Mouse (Mus musculus) T-cell, adult 2 months (primary cell): Measurements from ENCODE around the gene Sumo2.
A peak's percentile ranks its signal among the peaks of the same experiment; 100 is the strongest.
"Not testable (repeated sequence)": the region's sequence is repeated elsewhere in the genome, so short reads cannot be mapped to it uniquely, and the experiment has no call there.

Source experiments
- DNase-seq: peaks from one replicate; pipeline ENCODE4 v3.0.0; 2022; ENCODE audit warnings: low spot score

Gene Sumo2

DNA sequence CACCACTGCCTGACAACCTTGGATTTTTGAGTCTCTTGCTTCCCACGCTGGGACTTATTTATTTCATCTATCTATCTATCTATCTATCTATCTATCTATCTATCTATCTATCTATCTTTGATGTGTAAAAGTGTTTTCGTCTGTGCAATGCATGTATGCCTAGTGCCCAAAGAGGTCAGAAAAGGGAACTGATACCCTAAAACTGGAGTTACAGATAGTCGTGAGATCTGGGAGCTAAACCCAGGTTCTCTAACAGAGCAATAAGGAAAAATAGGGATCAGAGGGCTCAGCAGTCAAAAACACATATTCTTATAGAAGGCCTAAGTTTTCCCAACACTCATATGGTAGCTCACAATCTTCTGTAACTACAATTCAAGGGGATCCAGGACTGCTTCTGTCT lies 16.5 kb downstream of the Sumo2 start:
- no peak for DNase-seq

DNA sequence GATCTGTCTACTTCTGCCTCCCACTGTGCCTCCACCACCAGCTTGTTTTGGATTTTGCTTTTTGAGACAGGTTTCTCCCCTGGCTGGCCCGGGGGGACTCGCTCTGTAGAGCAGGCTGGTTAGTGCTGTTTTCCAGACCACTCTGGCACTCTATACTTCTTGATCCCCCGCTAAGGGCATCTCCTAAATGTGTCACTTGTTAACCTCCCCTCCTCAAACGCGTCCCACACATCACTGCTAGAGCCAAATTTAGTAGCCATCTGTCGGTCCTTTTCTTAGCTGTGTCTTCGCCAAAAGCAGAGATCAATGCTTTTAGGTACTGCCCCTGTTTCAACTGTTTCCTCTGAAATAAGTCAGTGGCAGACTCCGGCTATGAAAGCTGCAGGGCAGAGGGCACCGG lies 17.4 kb downstream of the Sumo2 start:
- DNase-seq = no peak

DNA sequence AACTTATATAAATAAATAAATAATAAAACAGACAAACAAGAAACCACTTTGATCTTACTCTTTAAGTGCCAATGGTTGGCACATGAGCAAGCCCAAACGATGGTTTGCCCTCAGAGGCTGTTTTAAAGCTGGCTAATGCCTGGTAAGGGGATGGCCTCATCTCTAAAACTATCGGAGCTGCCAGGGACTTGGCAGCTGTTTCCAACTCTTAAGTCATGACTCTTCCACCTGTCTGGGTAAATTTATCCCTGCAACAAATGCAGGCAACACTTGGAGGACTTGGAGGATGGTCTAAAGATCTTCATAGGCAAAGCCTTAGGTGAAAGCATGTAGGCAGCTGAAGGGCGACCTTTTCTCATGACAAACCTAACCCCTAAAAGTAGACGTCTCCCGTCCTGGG lies 19.1 kb downstream of the Sumo2 start:
- no peak for DNase-seq

DNA sequence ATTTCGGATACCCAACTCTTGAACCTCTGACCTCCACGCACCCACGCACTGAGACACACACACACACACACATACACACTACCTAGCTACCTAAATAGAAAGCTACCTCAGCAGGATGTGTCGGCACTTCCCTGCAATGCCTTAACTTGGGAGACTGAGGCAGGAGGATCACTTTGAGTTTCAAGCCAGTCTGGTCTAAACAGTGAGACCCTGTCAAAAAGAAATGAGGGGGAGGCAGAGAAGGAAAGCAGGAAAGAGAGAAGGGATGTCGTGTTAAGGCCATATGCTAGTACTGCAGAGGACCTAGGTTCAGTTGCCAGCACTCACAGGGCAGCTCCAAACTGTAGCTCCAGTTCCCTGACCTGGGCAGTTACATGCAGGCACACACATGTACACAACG lies 21.1 kb downstream of the Sumo2 start:
- DNase-seq = no peak

DNA sequence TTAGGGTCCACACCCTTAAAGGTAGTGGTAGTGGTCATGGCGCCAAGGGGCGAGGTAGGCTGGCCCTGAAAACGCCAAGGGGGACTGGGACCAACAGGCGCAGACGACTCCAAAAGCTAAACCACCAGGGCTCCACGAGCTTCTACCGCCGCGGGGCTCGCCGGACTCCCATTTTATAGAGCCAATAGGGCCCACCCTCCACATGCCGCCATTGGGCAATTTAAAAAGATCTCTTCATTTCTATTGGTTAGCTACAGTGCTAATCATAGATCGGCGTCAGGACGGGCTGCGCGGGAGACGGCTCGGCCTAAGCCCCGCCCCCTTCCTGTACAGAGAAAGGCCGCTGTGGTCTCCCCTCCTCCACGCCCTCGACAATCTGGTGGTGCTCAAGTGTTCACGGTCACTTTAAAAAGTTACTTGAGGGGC lies 21.8 kb downstream of the Sumo2 start, which contains the start of gene Jpt1:
TSS of gene Jpt1 (minus strand) at position 150 of the 426 bp plus-strand sequence.
- DNase-seq = peak; percentile 98

DNA sequence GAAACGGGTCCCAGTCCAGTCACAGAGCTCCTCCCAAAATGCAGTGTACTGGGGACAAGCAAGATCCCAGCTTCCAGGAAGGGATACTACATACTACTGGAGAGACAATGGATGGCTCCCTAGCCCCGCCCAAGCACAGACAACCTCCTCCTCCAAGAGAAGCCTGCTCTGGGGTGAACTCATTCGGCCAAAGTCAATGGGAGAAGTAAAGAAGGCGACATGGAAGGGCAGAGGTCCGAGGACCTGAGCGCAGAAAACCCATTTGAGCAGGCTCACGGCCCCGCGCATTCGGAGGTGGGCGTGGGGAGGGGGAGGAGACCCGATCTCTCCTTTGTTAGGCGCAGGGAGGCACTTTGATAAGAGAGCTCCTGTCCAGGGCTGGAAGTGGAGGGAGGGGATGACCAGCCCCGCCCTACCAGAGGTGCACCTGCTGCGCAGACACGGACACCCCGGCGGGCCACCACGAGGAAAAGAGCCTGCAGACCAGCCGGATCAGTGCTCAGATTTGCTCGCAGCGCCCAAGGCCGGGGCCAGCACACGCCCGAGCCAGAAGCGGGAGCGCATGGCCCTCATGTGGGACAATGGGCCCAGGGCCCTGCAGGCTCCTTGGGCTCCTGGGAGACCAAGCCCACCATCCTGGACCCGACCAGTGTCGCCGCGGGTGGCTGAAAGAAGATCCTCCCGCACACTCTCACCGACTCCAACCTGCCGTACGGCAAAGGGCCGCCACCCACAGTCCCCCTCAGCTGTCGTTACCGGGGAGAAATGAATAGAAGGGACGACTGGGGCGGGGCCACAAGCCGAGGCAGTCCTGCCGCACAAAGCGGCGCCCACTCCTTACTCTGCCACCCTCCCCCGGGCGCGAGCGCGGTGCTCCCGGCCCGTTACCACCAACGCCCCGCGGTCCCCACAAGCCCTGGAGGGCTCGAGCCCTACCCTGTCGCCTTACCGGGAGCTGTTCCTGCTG lies 22.5 kb downstream of the Sumo2 start:
- DNase-seq = no peak

DNA sequence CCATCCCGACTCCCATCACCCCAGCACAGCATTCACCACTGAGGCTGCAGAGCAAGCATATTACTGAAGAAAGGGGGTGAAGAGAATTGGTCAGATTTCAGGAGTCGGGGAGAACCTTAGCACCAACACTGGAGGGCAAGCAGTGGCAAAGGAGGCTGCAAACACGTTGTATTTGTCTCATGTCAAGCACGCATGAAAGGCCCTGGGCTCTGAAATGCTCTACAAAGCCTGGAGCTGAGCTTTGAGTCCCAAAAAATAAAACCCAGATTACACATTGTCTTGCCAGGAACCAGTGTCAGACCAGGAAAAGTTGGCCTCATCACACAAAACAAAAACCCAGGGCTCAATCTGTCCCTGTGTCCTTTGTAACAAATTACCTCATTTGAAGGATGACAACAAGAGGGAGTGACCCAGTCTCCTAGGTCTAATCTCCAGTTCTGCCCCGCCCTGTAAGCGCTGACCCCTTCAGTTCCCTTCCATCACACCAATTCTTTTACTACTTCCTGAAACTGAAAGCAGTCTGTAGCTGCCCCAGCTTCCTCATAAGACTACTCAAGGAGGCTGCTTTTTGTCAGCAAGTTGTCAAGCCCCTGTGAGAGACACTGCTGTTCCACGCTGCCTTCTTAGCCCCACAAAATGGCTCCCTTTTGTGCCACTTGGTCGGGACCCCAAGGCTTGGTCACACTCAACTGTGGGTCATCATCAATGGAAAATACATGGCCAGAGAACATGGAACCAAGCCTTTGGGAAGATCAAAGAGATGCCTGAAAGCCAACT lies 23.5 kb downstream of the Sumo2 start:
- peak; percentile 49 for DNase-seq

DNA sequence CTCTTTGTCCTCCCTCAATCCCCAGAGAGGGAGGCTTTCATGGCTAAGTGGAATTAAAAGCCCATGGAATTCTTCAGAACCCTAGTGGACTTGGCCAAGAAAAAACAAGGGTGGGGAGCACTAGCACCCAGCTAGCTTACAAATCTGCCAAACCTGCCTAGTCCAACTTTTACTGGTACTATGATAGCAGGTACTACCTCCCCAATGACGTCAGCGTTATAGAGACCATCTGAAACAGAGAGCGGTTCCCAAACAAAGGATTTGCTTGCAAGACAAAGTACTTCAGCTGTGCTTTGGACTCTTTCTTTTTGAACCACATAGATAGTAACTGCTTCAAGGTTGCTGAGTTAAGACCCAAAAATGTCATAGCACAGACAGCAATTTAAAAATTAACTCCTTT lies 24.1 kb downstream of the Sumo2 start:
- no peak for DNase-seq

DNA sequence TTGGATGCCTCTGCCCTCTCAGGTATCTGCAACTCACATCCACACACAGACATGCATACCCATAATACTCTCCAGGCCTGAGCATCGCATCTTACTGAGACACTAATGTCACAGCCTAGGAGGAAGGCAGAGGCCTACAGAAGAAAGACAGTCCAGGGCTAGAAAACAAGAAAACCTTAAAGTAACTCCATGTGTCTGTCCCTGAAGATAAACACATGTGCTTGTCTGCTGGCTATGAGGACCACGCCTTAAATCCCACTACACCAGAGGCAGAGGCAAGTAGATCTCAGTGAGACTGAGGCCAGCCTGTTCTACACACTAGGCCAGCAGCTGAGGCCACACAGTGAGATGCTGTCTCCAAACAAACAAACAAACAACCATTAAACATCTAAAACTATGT lies 25.0 kb downstream of the Sumo2 start:
- DNase-seq = no peak

DNA sequence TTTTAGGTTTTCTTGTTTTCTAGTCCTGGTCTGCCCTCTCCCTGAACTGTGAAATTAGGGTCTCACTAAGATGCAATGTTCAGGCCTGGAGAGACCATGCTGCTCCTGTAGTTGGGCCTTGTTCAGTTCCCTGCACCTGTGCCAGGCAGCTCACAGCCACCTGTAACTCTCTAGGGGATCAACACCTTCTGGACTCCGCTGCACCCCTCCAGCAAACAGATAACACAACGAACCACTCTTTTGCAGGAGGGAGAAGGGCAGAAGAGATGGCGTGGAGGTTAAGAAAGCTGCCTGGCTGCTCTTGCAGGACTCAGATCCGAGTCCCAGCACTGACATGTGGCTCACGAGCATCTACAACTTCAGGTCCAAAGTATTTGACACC lies 25.6 kb downstream of the Sumo2 start:
- no peak for DNase-seq

DNA sequence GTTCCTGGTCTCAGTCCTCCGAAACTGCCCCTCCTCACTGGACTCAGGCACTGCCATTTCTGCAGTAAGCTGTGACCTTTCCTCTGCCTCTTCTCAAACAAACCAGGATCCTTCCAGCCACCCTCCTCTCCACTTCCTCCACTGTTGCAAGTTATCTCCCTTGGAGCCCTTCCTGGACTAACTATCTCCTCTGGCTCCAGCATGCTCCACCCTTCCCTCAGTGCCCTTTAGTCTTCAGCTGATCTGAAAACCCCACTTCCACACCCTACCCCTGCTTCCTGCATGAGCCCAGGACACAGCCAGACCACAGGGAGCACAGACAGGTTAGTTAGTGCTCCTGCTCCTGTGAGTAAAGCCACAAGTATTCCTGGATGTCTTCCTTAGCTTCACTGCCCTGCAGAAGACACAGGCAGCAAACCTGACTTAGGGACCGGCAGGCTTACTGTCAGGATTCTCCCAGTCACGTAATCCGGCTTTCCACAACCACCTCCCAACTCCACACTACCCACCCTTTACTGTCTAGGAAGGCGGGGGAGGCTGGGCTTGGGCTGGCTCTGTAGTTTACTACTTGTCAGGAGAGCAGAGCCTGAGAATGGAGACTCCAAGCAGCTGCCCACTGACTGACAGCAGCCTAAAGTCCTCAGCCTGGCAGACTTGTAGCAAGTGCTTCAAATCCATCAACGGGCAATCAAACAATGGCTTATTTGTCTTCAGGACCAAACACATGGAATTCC lies 26.1 kb downstream of the Sumo2 start:
- DNase-seq = no peak

DNA sequence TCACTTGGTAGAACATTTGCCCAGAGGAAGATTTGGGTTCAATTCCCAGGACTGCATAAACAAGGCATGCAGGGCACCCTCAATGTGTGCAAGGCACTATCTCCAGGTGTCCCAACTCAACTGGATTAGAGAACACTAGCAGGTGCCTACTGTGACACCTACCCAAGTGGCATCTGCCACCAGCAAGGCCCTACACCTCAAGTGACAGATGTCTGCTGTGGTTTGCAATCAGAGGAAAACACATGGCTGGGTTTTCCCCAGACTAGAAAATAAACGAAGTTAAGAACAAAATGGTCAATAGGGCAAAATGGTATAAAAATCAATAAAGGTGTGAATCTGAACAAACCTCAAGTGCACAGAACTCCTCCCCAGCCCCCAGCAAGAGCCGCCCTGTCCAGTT lies 28.0 kb downstream of the Sumo2 start:
- peak; percentile 70 for DNase-seq

DNA sequence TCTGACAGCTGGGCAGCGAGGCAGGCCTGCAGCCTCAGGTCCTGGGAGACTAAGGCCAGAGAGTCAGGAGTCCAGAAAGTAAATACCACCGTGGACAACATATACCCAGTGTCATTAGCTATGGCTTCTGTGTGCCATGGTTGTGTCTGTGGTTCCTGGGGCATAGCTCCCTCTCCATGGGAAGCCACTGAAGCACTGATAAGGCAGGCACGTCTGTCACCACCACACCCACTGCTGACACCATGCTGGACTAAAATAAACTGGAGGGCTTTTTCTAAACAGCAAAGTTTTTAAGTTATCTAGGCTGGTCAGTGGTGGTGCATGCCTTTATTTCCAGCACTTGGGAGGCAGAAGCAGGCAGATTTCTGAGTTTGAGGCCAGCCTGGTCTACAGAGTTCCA lies 29.5 kb downstream of the Sumo2 start:
- DNase-seq = no peak

DNA sequence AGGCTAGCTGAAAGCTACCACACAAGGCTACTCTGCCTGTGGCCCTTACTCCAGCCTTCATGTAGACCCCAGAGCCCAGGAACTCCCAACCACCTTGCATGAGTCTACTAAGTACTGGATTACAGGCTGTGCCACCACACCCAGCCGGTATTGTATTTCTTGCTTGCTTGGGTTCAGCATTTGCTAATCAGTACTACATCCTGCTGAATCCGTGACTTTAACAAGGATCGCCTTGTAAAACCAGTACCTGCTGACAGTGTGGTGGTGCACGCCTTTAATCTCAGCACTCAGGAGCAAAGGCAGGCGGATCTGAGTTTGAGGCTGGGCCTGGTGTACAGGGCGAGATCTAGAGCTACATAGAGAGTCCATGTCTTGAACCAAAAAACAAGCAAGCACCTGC lies 33.4 kb downstream of the Sumo2 start:
- DNase-seq = no peak

DNA sequence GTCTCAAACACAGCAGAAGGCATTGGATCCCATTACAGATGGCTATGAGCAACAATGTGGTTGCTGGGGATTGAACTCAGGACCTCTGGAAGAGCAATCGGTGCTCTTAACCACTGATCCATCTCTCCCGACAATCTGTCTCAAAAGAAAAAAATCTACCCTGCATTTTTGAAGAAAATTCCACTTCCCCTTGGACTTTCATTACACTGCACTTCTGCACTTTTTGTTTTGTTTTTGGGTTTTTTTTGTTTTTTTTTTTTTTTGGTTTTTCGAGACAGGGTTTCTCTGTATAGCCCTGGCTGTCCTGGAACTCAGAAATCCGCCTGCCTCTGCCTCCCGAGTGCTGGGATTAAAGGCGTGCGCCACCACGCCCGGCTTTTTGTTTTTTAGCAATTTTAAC lies 39.5 kb downstream of the Sumo2 start:
- DNase-seq = not testable (repeated sequence)

DNA sequence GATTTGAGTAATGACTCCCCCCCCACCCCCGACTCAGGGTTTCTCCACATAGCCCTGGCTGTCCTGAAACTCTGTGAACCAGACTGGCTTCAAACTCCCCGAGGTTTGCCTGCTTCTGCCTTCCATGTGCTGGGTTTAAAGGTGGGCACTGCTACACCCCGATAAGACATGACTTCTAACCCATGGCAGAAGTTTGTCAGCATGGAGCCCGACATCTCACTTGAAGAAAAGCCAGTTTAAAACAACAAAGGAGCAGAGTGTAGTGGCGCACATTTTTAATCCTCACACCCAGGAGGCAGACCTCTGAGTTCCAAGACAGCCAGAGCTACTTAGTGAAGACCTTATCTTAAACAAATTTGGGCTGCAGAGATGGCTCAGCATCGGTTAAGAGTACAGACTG lies 43.7 kb downstream of the Sumo2 start:
- no peak for DNase-seq

DNA sequence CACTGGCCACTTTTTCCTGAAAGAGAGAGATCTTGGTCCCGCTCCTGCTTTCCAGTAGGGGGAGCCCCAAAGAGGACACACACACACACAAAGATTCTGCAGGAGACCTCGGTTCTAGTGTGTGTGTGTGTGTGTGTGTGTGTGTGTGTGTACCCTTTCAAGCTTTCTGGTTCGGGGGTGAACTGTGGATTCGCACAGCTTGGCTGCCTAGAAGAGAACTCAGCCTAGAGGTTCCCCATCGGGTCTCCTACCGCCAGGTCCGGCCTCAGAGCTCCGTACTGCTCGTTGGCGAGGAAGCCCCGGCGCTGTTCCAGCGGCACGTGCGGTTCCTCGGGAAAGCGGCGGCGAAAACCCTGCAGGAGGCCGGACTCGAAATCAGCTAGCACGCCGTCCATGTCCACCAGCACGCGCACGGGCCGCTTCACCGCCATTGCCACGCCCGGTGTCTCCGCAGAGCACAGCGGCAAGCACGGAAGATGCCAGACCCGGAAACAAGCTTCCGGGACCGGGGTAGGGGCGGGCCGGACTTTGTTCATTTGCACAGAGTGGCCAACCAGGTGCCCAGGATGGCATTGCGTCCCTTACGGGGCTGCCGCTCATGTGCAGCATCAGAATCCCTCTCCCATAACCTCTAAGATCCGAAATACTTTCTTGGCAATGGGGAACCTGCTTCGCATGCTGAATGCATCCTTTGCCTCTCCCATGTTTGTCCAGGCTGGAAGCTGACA lies 44.6 kb downstream of the Sumo2 start, which contains the start of gene Nt5c:
TSS of gene Nt5c (minus strand) at position 507 of the 728 bp plus-strand sequence.
- DNase-seq = peak; percentile 88

DNA sequence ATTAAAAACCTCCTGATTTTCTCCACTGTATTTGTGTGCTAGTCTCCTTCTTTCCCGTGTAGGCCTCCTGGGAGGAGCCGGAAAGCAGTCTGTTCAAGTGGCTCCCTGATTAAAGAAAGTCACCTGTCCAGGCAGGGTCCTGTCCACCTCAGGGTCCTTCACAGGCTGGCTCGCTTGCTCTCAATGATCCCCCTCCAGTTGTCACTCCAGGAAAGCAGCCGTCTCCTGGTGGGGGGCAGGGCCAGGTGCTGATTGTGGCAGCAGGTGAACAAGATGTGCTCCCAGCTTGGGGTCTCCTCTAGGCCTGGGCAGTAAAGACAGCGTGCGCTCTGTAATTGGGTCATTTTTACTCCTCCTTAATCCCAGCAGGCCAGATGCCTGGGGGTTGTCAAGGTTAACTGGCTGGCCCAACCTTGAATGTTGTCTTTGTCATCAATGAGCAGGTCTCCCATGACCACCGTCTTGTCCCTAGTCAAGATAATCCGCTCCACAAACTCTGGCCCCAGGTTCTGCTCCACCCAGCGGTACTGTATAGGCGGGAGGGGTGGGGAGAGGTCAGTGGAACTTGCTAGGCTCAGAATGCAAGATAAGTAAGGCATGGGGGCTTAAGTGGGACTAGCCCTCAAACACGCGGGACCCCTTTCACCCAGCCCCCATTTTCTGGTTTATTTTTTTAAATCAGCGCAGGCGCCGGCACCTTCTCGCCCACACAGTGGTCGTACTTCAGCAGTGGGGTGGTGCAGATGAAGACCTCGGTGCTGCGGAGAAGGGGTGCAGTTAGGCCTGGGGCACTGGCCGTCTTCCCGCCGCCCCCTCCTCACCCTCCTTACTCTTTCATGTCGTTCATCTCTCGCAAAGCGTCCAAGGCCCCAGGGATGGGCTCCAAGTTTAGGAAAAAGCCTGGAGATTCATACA lies 45.4 kb downstream of the Sumo2 start:
- no peak for DNase-seq

DNA sequence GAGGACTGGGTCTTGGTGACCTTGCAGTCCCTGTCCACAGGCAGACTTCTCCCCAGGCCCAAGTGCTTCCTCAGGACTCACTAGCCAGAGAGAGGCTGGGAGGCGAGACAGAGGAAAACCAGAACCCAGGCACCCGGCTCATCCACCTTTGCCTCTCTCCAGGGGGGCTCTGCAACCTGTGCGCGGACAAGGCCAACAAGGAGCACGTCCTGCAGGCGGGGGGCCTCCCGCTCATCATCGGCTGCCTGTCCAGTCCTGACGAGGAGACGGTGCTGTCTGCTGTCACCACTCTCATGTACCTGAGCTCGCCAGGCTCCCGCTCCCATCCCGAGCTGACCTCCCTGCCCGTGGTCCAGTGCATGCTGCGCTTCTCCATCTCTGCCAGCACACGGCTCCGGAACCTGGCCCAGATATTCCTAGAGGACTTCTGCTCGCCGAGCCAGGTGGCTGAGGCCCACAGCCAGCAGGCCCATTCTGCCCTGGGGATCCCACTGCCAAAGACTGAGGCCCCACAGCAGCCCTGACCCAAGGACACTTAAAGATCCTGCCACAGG lies 47.4 kb downstream of the Sumo2 start:
- no peak for DNase-seq

DNA sequence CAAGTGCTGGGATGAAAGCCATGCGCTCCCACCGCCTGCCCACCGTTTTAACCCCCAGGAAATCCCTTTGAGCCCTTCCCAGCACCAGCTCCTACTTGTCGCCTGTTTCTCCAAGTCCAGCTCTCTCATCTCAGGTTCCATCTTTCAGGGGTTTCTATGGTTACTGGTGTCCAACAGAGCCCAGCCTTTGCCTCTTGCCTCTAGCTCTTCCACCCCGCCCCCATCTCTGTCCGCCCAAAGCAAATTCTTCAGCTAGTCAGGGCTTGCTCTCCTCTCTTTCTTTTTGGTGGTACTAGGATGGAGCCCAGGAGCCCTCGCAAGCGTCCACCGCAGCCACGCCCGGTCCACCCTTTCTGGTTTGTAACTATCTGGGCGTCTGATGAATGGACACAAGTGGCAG lies 50.9 kb downstream of the Sumo2 start:
- no peak for DNase-seq
